Mouse (Mus musculus): Measurements from ENCODE around the gene Rpa2. TPM values are rescaled to one million over a fixed set of nuclear protein-coding genes. Genes with fewer than 3 reads are reported as not detected.

Gene Rpa2
- polyA plus RNA-seq, 1 experiment from 2014 or later, result 176 TPM

- no peak overlapping the region for H3K9ac ChIP-seq (replicated peaks; ENCODE audit: low read length)
- no peak for DNase-seq (ENCODE audit: low spot score)
- ATAC-seq (replicated peaks; ENCODE audit: insufficient number of reproducible peaks, low FRiP score, low TSS enrichment, low read depth), result no peak
- no peak overlapping the region for H3K27ac ChIP-seq (replicated peaks; ENCODE audit: low read depth, low read length)
- 89% methylated on average over 18 of the region's 18 CpGs for WGBS
- no peaks in the 10 kb centered on the region for H3K27me3 ChIP-seq (ENCODE audit: control insufficient read depth, insufficient read depth, low read length)
- no peak overlapping the region for H3K4me2 ChIP-seq (ENCODE audit: low read depth, low read length)
- H3K9me3 ChIP-seq (replicated peaks; ENCODE audit: control insufficient read depth, low read length), result no peaks in the 10 kb centered on the region
- no peaks in the 10 kb centered on the region for H3K4me1 ChIP-seq (ENCODE audit: control insufficient read depth, insufficient read depth, low read length)
- H3K36me3 ChIP-seq (replicated peaks; ENCODE audit: control insufficient read depth, insufficient read depth, low read depth, low read length), result no peaks in the 10 kb centered on the region
- H3K4me3 ChIP-seq (ENCODE audit: low read depth, low read length), result no peak overlapping the region
Measured at GRCm38 (mm10) chr4:132801176-132802077, 33.3 kb downstream of the Rpa2 start.

- Histone ChIP-seq H3K4me2 (ENCODE audit: low read depth, low read length) (no peak overlapping the region), H3K27ac (replicated peaks; ENCODE audit: low read depth, low read length) (no peak overlapping the region), H3K9ac (replicated peaks; ENCODE audit: low read length) (no peak overlapping the region), H3K4me1 (ENCODE audit: control insufficient read depth, insufficient read depth, low read length) (no peaks in the 10 kb centered on the region), H3K9me3 (replicated peaks; ENCODE audit: control insufficient read depth, low read length) (no peaks in the 10 kb centered on the region), H3K4me3 (ENCODE audit: low read depth, low read length) (no peak overlapping the region), H3K36me3 (replicated peaks; ENCODE audit: control insufficient read depth, insufficient read depth, low read depth, low read length) (no peaks in the 10 kb centered on the region), H3K27me3 (ENCODE audit: control insufficient read depth, insufficient read depth, low read length) (no peaks in the 10 kb centered on the region)
- ATAC-seq (replicated peaks; ENCODE audit: insufficient number of reproducible peaks, low FRiP score, low TSS enrichment, low read depth) (no peak), DNase-seq (ENCODE audit: low spot score) (no peak)
- 64% methylated on average over 16 of the region's 16 CpGs for WGBS
Measured at GRCm38 (mm10) chr4:132802171-132802637, 34.1 kb downstream of the Rpa2 start.

GRCm38 (mm10) chr4:132803212-132803611, 35.1 kb downstream of the Rpa2 start:
- ATAC-seq (replicated peaks; ENCODE audit: insufficient number of reproducible peaks, low FRiP score, low TSS enrichment, low read depth) (no peak), DNase-seq (ENCODE audit: low spot score) (no peak)
- no peak overlapping the region for H3K4me2 ChIP-seq (ENCODE audit: low read depth, low read length)
- no peak overlapping the region for H3K9ac ChIP-seq (replicated peaks; ENCODE audit: low read length)
- H3K27ac ChIP-seq (replicated peaks; ENCODE audit: low read depth, low read length), result no peak overlapping the region
- no peaks in the 10 kb centered on the region for H3K4me1 ChIP-seq (ENCODE audit: control insufficient read depth, insufficient read depth, low read length)
- no peaks in the 10 kb centered on the region for H3K36me3 ChIP-seq (replicated peaks; ENCODE audit: control insufficient read depth, insufficient read depth, low read depth, low read length)
- H3K27me3 ChIP-seq (ENCODE audit: control insufficient read depth, insufficient read depth, low read length), result no peaks in the 10 kb centered on the region
- no peaks in the 10 kb centered on the region for H3K9me3 ChIP-seq (replicated peaks; ENCODE audit: control insufficient read depth, low read length)
- WGBS, result 90% methylated on average over 5 of the region's 5 CpGs
- H3K4me3 ChIP-seq (ENCODE audit: low read depth, low read length), result no peak overlapping the region

DNA sequence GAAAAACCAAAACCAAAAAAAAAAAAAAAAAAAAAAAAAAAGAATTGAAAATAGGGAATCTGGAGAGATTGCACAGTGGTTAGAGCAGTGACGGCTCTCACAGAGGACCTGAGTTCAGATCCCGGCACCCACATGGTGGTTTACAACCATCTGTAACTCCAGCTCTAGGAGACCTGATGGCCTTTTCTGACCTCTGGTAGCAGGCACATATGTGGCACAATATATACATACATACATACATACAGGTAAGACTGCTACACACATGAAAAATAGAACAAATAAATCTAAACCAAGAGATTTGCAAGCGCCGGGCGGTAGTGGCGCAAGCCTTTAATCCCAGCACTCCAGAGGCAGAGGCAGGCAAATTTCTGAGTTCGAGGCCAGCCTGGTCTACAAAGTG, 35.7 kb downstream of the Rpa2 start:
- no peak overlapping the region for H3K27ac ChIP-seq (replicated peaks; ENCODE audit: low read depth, low read length)
- H3K4me1 ChIP-seq (ENCODE audit: control insufficient read depth, insufficient read depth, low read length), result no peaks in the 10 kb centered on the region
- ATAC-seq (replicated peaks; ENCODE audit: insufficient number of reproducible peaks, low FRiP score, low TSS enrichment, low read depth), result no peak
- no peak overlapping the region for H3K9ac ChIP-seq (replicated peaks; ENCODE audit: low read length)
- no peaks in the 10 kb centered on the region for H3K27me3 ChIP-seq (ENCODE audit: control insufficient read depth, insufficient read depth, low read length)
- no peaks in the 10 kb centered on the region for H3K9me3 ChIP-seq (replicated peaks; ENCODE audit: control insufficient read depth, low read length)
- 94% methylated on average over 7 of the region's 7 CpGs for WGBS
- H3K4me2 ChIP-seq (ENCODE audit: low read depth, low read length), result no peak overlapping the region
- DNase-seq (ENCODE audit: low spot score), result no peak
- H3K36me3 ChIP-seq (replicated peaks; ENCODE audit: control insufficient read depth, insufficient read depth, low read depth, low read length), result no peaks in the 10 kb centered on the region
- H3K4me3 ChIP-seq (ENCODE audit: low read depth, low read length), result no peak overlapping the region

DNA sequence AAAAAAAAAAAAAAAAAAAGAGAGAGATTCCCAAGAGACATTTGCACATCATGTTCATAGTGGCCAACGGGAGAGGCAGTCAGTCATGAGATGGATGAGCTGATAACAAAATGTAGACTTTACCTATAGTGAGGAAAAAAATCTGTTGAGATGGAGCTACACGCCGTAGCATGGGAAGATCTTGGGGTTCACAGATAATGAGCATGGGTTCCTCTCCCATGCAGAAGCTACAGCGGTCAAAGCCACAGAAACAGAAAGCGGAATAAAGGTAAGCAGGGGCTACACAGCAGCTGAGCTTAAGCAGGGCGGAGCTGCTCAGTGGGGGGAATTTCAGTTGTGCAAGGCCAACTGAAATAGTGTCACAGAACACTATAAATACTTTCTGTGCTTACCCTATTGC, 36.2 kb downstream of the Rpa2 start:
- Histone ChIP-seq H3K4me3 (ENCODE audit: low read depth, low read length) (no peak overlapping the region), H3K9ac (replicated peaks; ENCODE audit: low read length) (no peak overlapping the region), H3K27ac (replicated peaks; ENCODE audit: low read depth, low read length) (no peak overlapping the region), H3K9me3 (replicated peaks; ENCODE audit: control insufficient read depth, low read length) (no peaks in the 10 kb centered on the region), H3K4me1 (ENCODE audit: control insufficient read depth, insufficient read depth, low read length) (no peaks in the 10 kb centered on the region), H3K27me3 (ENCODE audit: control insufficient read depth, insufficient read depth, low read length) (no peaks in the 10 kb centered on the region), H3K4me2 (ENCODE audit: low read depth, low read length) (no peak overlapping the region), H3K36me3 (replicated peaks; ENCODE audit: control insufficient read depth, insufficient read depth, low read depth, low read length) (no peaks in the 10 kb centered on the region)
- WGBS, result 94% methylated on average over 6 of the region's 6 CpGs
- ATAC-seq (replicated peaks; ENCODE audit: insufficient number of reproducible peaks, low FRiP score, low TSS enrichment, low read depth), result no peak
- DNase-seq (ENCODE audit: low spot score), result no peak

- Histone ChIP-seq H3K27me3 (ENCODE audit: control insufficient read depth, insufficient read depth, low read length) (no peaks in the 10 kb centered on the region), H3K36me3 (replicated peaks; ENCODE audit: control insufficient read depth, insufficient read depth, low read depth, low read length) (no peaks in the 10 kb centered on the region), H3K27ac (replicated peaks; ENCODE audit: low read depth, low read length) (no peak overlapping the region), H3K9me3 (replicated peaks; ENCODE audit: control insufficient read depth, low read length) (no peaks in the 10 kb centered on the region), H3K9ac (replicated peaks; ENCODE audit: low read length) (no peak overlapping the region), H3K4me2 (ENCODE audit: low read depth, low read length) (no peak overlapping the region), H3K4me1 (ENCODE audit: control insufficient read depth, insufficient read depth, low read length) (no peaks in the 10 kb centered on the region), H3K4me3 (ENCODE audit: low read depth, low read length) (no peak overlapping the region)
- ATAC-seq (replicated peaks; ENCODE audit: insufficient number of reproducible peaks, low FRiP score, low TSS enrichment, low read depth), result no peak
- DNase-seq (ENCODE audit: low spot score), result no peak
- 77% methylated on average over 5 of the region's 5 CpGs for WGBS
Measured at GRCm38 (mm10) chr4:132805146-132805545, 37.0 kb downstream of the Rpa2 start.

- WGBS, result 89% methylated on average over 12 of the region's 12 CpGs
- Histone ChIP-seq H3K9ac (replicated peaks; ENCODE audit: low read length) (no peak overlapping the region), H3K4me2 (ENCODE audit: low read depth, low read length) (no peak overlapping the region), H3K9me3 (replicated peaks; ENCODE audit: control insufficient read depth, low read length) (no peaks in the 10 kb centered on the region), H3K4me1 (ENCODE audit: control insufficient read depth, insufficient read depth, low read length) (no peaks in the 10 kb centered on the region), H3K27ac (replicated peaks; ENCODE audit: low read depth, low read length) (no peak overlapping the region), H3K36me3 (replicated peaks; ENCODE audit: control insufficient read depth, insufficient read depth, low read depth, low read length) (no peaks in the 10 kb centered on the region), H3K27me3 (ENCODE audit: control insufficient read depth, insufficient read depth, low read length) (no peaks in the 10 kb centered on the region), H3K4me3 (ENCODE audit: low read depth, low read length) (no peak overlapping the region)
- ATAC-seq (replicated peaks; ENCODE audit: insufficient number of reproducible peaks, low FRiP score, low TSS enrichment, low read depth), result no peak
- no peak for DNase-seq (ENCODE audit: low spot score)
Measured at GRCm38 (mm10) chr4:132805599-132806197, 37.6 kb downstream of the Rpa2 start.

GRCm38 (mm10) chr4:132806620-132807191, 38.6 kb downstream of the Rpa2 start:
- H3K4me1 ChIP-seq (ENCODE audit: control insufficient read depth, insufficient read depth, low read length), result no peaks in the 10 kb centered on the region
- no peaks in the 10 kb centered on the region for H3K36me3 ChIP-seq (replicated peaks; ENCODE audit: control insufficient read depth, insufficient read depth, low read depth, low read length)
- no peak overlapping the region for H3K4me3 ChIP-seq (ENCODE audit: low read depth, low read length)
- H3K4me2 ChIP-seq (ENCODE audit: low read depth, low read length), result no peak overlapping the region
- H3K27me3 ChIP-seq (ENCODE audit: control insufficient read depth, insufficient read depth, low read length), result no peaks in the 10 kb centered on the region
- H3K9ac ChIP-seq (replicated peaks; ENCODE audit: low read length), result no peak overlapping the region
- 90% methylated on average over 7 of the region's 7 CpGs for WGBS
- ATAC-seq (replicated peaks; ENCODE audit: insufficient number of reproducible peaks, low FRiP score, low TSS enrichment, low read depth) (no peak), DNase-seq (ENCODE audit: low spot score) (no peak)
- H3K27ac ChIP-seq (replicated peaks; ENCODE audit: low read depth, low read length), result no peak overlapping the region
- H3K9me3 ChIP-seq (replicated peaks; ENCODE audit: control insufficient read depth, low read length), result no peaks in the 10 kb centered on the region; the same call in 1 of the 2 replicates
